Mouse (Mus musculus): ENCODE measurements around the gene Ktn1. TPM values are rescaled to one million over a fixed set of nuclear protein-coding genes. Genes with fewer than 3 reads are reported as not detected.
A peak's percentile ranks its signal among the peaks of the same experiment; 100 is the strongest.

The Ktn1 gene
- polyA plus RNA-seq, 1 experiment: 4.5 TPM

DNA sequence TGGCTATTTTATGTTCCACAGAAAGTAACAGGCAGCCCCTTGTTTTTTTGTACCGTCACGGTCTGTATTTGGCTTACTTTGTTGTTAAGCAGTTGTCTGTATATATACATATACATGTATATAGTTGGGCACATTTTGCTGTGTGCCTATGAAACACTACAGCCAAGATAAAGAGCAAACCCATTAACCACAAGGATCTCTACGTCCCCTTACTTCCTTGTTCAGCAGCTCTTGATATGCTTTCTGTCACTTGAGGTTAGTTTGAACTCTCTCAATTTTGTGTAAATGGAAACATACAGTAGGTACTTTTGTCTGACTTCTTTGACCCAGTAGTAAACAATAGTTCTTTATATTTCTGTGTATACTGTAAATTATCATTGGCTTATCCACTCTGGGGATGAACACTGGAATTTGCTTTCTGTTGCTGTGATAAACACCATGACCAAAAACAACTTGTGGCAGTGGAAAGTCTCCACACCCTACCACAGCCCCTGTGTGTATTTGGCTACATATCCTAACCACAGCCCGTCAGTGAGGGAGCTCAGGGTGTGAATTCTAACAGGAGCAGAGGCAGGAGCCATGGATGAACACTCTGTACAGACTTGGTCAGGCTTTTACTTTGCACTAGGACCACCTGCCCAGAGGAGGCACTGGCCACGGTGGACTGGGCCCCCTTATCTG is 92.2 kb downstream of the Ktn1 start:
- no peak for TF ChIP-seq CTCF (conservative IDR thresholded peaks at IDR 0.05; ENCODE audit: insufficient read depth, insufficient read length, low read depth, low read length)
- TF ChIP-seq POLR2A (IDR thresholded peaks at IDR 0.05; ENCODE audit: low read depth, low read length): no peak
- H3K4me3 ChIP-seq (ENCODE audit: insufficient read depth, low read depth, low read length): no peak overlapping the region
- 92% methylated on average over 5 of the region's 5 CpGs for WGBS

DNA sequence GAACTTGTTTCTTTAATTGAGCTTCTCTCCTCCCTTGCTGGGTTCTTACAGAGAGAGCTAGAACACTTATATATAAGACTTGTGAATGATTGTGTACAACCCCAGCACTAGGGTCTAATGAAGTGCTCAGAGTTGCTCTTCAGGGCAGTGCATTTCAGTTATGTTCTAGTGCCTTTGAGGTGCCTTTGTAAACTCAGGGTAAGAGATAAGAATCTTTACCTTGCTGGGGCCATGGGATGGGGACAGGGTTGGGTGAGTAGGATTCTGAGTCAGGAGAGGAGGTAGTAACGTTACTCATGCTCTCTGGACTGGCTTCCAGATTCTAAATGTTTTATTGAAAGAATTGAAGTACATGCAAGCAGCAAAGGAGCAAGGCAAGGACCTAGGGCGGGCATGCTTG is 92.8 kb downstream of the Ktn1 start:
- TF ChIP-seq POLR2A (IDR thresholded peaks at IDR 0.05; ENCODE audit: low read depth, low read length) (no peak), CTCF (conservative IDR thresholded peaks at IDR 0.05; ENCODE audit: insufficient read depth, insufficient read length, low read depth, low read length) (no peak)
- no peaks in the 10 kb centered on the region for H3K27me3 ChIP-seq (replicated peaks; ENCODE audit: control insufficient read depth, insufficient read depth, low read length)
- WGBS: 93% methylated on average over 2 of the region's 2 CpGs

More for the DNA sequence above, 92.2 kb downstream of the Ktn1 start:
- no peak overlapping the region for H3K27ac ChIP-seq (ENCODE audit: insufficient read depth, low read depth, low read length)
- H3K36me3 ChIP-seq (ENCODE audit: control insufficient read depth, insufficient read depth, low read length): peaks cover 2% of the 10 kb centered on the region; the same call in 1 of the 2 replicates
- no peaks in the 10 kb centered on the region for H3K4me1 ChIP-seq (ENCODE audit: control insufficient read depth, insufficient read depth, low read length)
- no peak for DNase-seq
- H3K27me3 ChIP-seq (replicated peaks; ENCODE audit: control insufficient read depth, insufficient read depth, low read length): no peaks in the 10 kb centered on the region

GRCm38 (mm10) chr14:47742674-47743073 is 94.4 kb downstream of the Ktn1 start:
- no peak overlapping the region for H3K27ac ChIP-seq (ENCODE audit: insufficient read depth, low read depth, low read length)
- 92% methylated on average over 7 of the region's 7 CpGs for WGBS
- no peaks in the 10 kb centered on the region for H3K36me3 ChIP-seq (ENCODE audit: control insufficient read depth, insufficient read depth, low read length)
- TF ChIP-seq CTCF (conservative IDR thresholded peaks at IDR 0.05; ENCODE audit: insufficient read depth, insufficient read length, low read depth, low read length): no peak; the same call in 1 of the 2 replicates
- TF ChIP-seq POLR2A (IDR thresholded peaks at IDR 0.05; ENCODE audit: low read depth, low read length): no peak
- H3K27me3 ChIP-seq (replicated peaks; ENCODE audit: control insufficient read depth, insufficient read depth, low read length): no peaks in the 10 kb centered on the region
- H3K4me3 ChIP-seq (ENCODE audit: insufficient read depth, low read depth, low read length): no peak overlapping the region
- no peak for DNase-seq
- H3K4me1 ChIP-seq (ENCODE audit: control insufficient read depth, insufficient read depth, low read length): no peaks in the 10 kb centered on the region

More for the DNA sequence above, 92.8 kb downstream of the Ktn1 start:
- Histone ChIP-seq H3K27ac (ENCODE audit: insufficient read depth, low read depth, low read length) (no peak overlapping the region), H3K4me3 (ENCODE audit: insufficient read depth, low read depth, low read length) (no peak overlapping the region), H3K36me3 (ENCODE audit: control insufficient read depth, insufficient read depth, low read length) (peaks cover 2% of the 10 kb centered on the region; the same call in 1 of the 2 replicates), H3K4me1 (ENCODE audit: control insufficient read depth, insufficient read depth, low read length) (no peaks in the 10 kb centered on the region)
- no peak for DNase-seq

DNA sequence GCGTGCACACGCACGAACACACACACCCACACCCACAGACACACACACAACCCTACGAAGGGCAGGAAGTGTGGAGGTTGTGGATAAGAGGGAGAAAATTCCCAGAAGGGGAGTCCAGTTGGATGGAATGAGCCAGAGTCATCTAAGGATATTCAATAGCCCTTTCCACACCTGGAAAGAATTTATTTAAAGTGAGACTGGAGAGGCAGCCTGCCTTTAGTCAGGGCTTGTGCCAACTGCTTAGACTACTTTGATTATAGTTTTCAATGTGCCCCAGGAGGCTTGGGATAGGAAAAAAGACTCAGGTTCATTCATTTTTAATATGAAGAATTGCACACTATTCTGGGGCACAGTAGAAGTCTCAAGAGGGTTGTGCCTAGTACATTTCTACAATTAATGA is 96.8 kb downstream of the Ktn1 start:
- WGBS: 84% methylated on average over 4 of the region's 4 CpGs
- no peak for TF ChIP-seq POLR2A (IDR thresholded peaks at IDR 0.05; ENCODE audit: low read depth, low read length)
- no peak for TF ChIP-seq CTCF (conservative IDR thresholded peaks at IDR 0.05; ENCODE audit: insufficient read depth, insufficient read length, low read depth, low read length)

DNA sequence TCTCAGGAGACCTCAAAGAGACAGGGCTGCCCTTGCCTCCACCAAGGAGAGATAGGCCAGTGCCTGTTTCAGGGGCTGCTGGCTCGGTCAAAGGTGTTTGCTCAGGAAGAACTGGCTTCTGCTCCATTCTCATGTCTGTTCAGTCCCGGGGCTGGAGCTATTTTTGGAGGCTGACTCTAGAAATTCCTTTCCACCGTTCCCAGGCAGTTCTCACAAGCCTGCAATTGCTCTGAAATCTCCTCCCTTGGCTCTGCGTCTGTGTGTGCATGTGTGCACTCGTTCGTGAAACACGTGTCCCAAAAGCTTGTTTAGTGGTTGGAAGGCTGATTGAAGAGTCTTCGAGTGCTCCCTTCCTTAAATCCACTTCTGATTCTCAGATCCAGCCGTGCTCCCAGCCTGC is 99.3 kb downstream of the Ktn1 start:
- peak overlapping the region; percentile 61; the same call in 1 of the 2 replicates for H3K27ac ChIP-seq (ENCODE audit: insufficient read depth, low read depth, low read length)
- TF ChIP-seq CTCF (conservative IDR thresholded peaks at IDR 0.05; ENCODE audit: insufficient read depth, insufficient read length, low read depth, low read length): no peak
- no peak for TF ChIP-seq POLR2A (IDR thresholded peaks at IDR 0.05; ENCODE audit: low read depth, low read length)
- no peak overlapping the region for H3K4me3 ChIP-seq (ENCODE audit: insufficient read depth, low read depth, low read length)
- no peaks in the 10 kb centered on the region for H3K4me1 ChIP-seq (ENCODE audit: control insufficient read depth, insufficient read depth, low read length)
- WGBS: 31% methylated on average over 9 of the region's 9 CpGs
- no peaks in the 10 kb centered on the region for H3K36me3 ChIP-seq (ENCODE audit: control insufficient read depth, insufficient read depth, low read length)
- no peaks in the 10 kb centered on the region for H3K27me3 ChIP-seq (replicated peaks; ENCODE audit: control insufficient read depth, insufficient read depth, low read length)
- peak; percentile 61 for DNase-seq

More for the DNA sequence above, 96.8 kb downstream of the Ktn1 start:
- Histone ChIP-seq H3K36me3 (ENCODE audit: control insufficient read depth, insufficient read depth, low read length) (no peaks in the 10 kb centered on the region), H3K4me3 (ENCODE audit: insufficient read depth, low read depth, low read length) (no peak overlapping the region), H3K27me3 (replicated peaks; ENCODE audit: control insufficient read depth, insufficient read depth, low read length) (no peaks in the 10 kb centered on the region), H3K4me1 (ENCODE audit: control insufficient read depth, insufficient read depth, low read length) (no peaks in the 10 kb centered on the region), H3K27ac (ENCODE audit: insufficient read depth, low read depth, low read length) (no peak overlapping the region)
- DNase-seq: no peak

GRCm38 (mm10) chr14:47748714-47749113 is 100.5 kb downstream of the Ktn1 start:
- Histone ChIP-seq H3K36me3 (ENCODE audit: control insufficient read depth, insufficient read depth, low read length) (no peaks in the 10 kb centered on the region), H3K27ac (ENCODE audit: insufficient read depth, low read depth, low read length) (no peak overlapping the region), H3K27me3 (replicated peaks; ENCODE audit: control insufficient read depth, insufficient read depth, low read length) (no peaks in the 10 kb centered on the region), H3K4me3 (ENCODE audit: insufficient read depth, low read depth, low read length) (no peak overlapping the region), H3K4me1 (ENCODE audit: control insufficient read depth, insufficient read depth, low read length) (no peaks in the 10 kb centered on the region)
- WGBS: 97% methylated on average over 3 of the region's 3 CpGs
- DNase-seq: no peak
- TF ChIP-seq POLR2A (IDR thresholded peaks at IDR 0.05; ENCODE audit: low read depth, low read length): no peak
- TF ChIP-seq CTCF (conservative IDR thresholded peaks at IDR 0.05; ENCODE audit: insufficient read depth, insufficient read length, low read depth, low read length): no peak

GRCm38 (mm10) chr14:47751422-47752205 is 103.4 kb downstream of the Ktn1 start:
- Histone ChIP-seq H3K36me3 (ENCODE audit: control insufficient read depth, insufficient read depth, low read length) (no peaks in the 10 kb centered on the region), H3K4me1 (ENCODE audit: control insufficient read depth, insufficient read depth, low read length) (no peaks in the 10 kb centered on the region), H3K4me3 (ENCODE audit: insufficient read depth, low read depth, low read length) (no peak overlapping the region), H3K27me3 (replicated peaks; ENCODE audit: control insufficient read depth, insufficient read depth, low read length) (no peaks in the 10 kb centered on the region), H3K27ac (ENCODE audit: insufficient read depth, low read depth, low read length) (no peak overlapping the region)
- 42% methylated on average over 8 of the region's 8 CpGs for WGBS
- peak; percentile 76 for DNase-seq
- no peak for TF ChIP-seq POLR2A (IDR thresholded peaks at IDR 0.05; ENCODE audit: low read depth, low read length)
- peak; percentile 50 for TF ChIP-seq CTCF (conservative IDR thresholded peaks at IDR 0.05; ENCODE audit: insufficient read depth, insufficient read length, low read depth, low read length)

All from kidney, adult 2 months (tissue).